Mouse (Mus musculus) lung, embryonic 15.5 days (tissue): ENCODE data around the gene Ms4a4b. TPM values are rescaled to one million over a fixed set of nuclear protein-coding genes. Genes with fewer than 3 reads are reported as not detected.
"Not testable (repeated sequence)": the region's sequence is repeated elsewhere in the genome, so short reads cannot be mapped to it uniquely, and the experiment has no call there.

Experiments used
- ATAC-seq: fragments of 200-750 bp; cut with Nextera tagmentation; 2 replicates; pipeline ENCODE4 v1.8.0; 2017; ENCODE audit warnings: moderate number of reproducible peaks, borderline replicate concordance; ENCODE audit not compliant: low FRiP score, low TSS enrichment; ENCODE audit errors: extremely low read depth
- H3K27ac ChIP-seq: fragments of 300-500 bp; sonication (generic); 2 replicates; pipeline ENCODE4 v1.5.1; 2015; ENCODE audit warnings: moderate library complexity, mild to moderate bottlenecking, inconsistent platforms
- H3K27me3 ChIP-seq: fragments of 300-500 bp; sonication (generic); 2 replicates; pipeline ENCODE4 v1.6.1; 2015; ENCODE audit warnings: inconsistent platforms
- H3K36me3 ChIP-seq: fragments of 300-500 bp; sonication (generic); 2 replicates; pipeline ENCODE4 v1.6.1; 2015; ENCODE audit warnings: inconsistent platforms
- H3K4me1 ChIP-seq: fragments of 300-500 bp; sonication (generic); 2 replicates; pipeline ENCODE4 v1.6.1; 2015; ENCODE audit warnings: inconsistent platforms
- H3K4me2 ChIP-seq: fragments of 300-500 bp; sonication (generic); 2 replicates; pipeline ENCODE4 v1.6.1; 2015; ENCODE audit warnings: inconsistent platforms, mild to moderate bottlenecking, moderate library complexity
- H3K4me3 ChIP-seq: fragments of 300-500 bp; sonication (generic); 2 replicates; pipeline ENCODE4 v1.5.1; 2015; ENCODE audit warnings: mild to moderate bottlenecking, inconsistent platforms
- H3K9ac ChIP-seq: fragments of 300-500 bp; sonication (generic); 2 replicates; pipeline ENCODE4 v1.6.1; 2015; ENCODE audit warnings: inconsistent platforms
- H3K9me3 ChIP-seq: fragments of 300-500 bp; sonication (generic); 2 replicates; pipeline ENCODE4 v1.6.1; 2016; ENCODE audit warnings: inconsistent platforms
- WGBS: fragments of 180-500 bp; shearing (Covaris S2); methylation state at CpG from one replicate; pipeline ENCODE4 v1.1.7; 2015; 5-methylcytosine and 5-hydroxymethylcytosine counted together
- polyA plus RNA-seq: library from polyadenylated mRNA; unstranded; fragments of >200 nt; fragmentation: Nextera tagmentation; extraction: Ambion mirVana; gene quantifications from 2 replicates; pipeline ENCODE4 v1.2.1, GENCODE M21; 2015

Ms4a4b gene
- polyA plus RNA-seq, 1 experiment from 2014 or later: 0.69 TPM

- not testable (repeated sequence) for H3K4me3 ChIP-seq, H3K27ac ChIP-seq, H3K36me3 ChIP-seq, H3K27me3 ChIP-seq, H3K9me3 ChIP-seq, H3K4me1 ChIP-seq, ATAC-seq, H3K9ac ChIP-seq, H3K4me2 ChIP-seq
- WGBS: 78% methylated on average over 4 of the region's 4 CpGs
Measured at GRCm38 (mm10) chr19:11459041-11459440, 15.7 kb downstream of the Ms4a4b start.

GRCm38 (mm10) chr19:11464795-11465194 lies 21.4 kb downstream of the Ms4a4b start:
- H3K9me3 ChIP-seq, H3K27ac ChIP-seq, H3K4me1 ChIP-seq, ATAC-seq, H3K27me3 ChIP-seq, H3K4me3 ChIP-seq, H3K36me3 ChIP-seq, H3K9ac ChIP-seq, H3K4me2 ChIP-seq: not testable (repeated sequence)
- WGBS: 8% methylated on average over 1 of the region's 1 CpGs

- 24% methylated on average over 5 of the region's 5 CpGs for WGBS
- no peaks in the 10 kb centered on the region for H3K27me3 ChIP-seq
- H3K27ac ChIP-seq: no peak overlapping the region
- H3K9me3 ChIP-seq: no peaks in the 10 kb centered on the region
- H3K4me1 ChIP-seq: no peaks in the 10 kb centered on the region
- no peak overlapping the region for H3K4me2 ChIP-seq
- H3K4me3 ChIP-seq: no peak overlapping the region
- H3K36me3 ChIP-seq: no peaks in the 10 kb centered on the region
- H3K9ac ChIP-seq: no peak overlapping the region
- no peak for ATAC-seq
Measured at GRCm38 (mm10) chr19:11466471-11466870, 23.1 kb downstream of the Ms4a4b start.

- not testable (repeated sequence) for H3K4me1 ChIP-seq, H3K27me3 ChIP-seq, H3K36me3 ChIP-seq, H3K9me3 ChIP-seq, H3K4me3 ChIP-seq, H3K27ac ChIP-seq, H3K4me2 ChIP-seq, ATAC-seq, H3K9ac ChIP-seq
- 44% methylated on average over 1 of the region's 1 CpGs for WGBS
Measured at GRCm38 (mm10) chr19:11468361-11468760, 25.0 kb downstream of the Ms4a4b start.

- not testable (repeated sequence) for H3K4me1 ChIP-seq, H3K9me3 ChIP-seq, H3K27me3 ChIP-seq, H3K36me3 ChIP-seq, H3K27ac ChIP-seq, H3K9ac ChIP-seq, H3K4me3 ChIP-seq, H3K4me2 ChIP-seq, ATAC-seq
- 72% methylated on average over 4 of the region's 4 CpGs for WGBS
Measured at GRCm38 (mm10) chr19:11469215-11469614, 25.9 kb downstream of the Ms4a4b start, which contains the start of gene Ms4a6c. Ms4a6c (plus strand) TSS chr19:11469366.

- no peak overlapping the region for H3K4me2 ChIP-seq
- no peaks in the 10 kb centered on the region for H3K36me3 ChIP-seq
- no peak for ATAC-seq
- H3K27me3 ChIP-seq: no peaks in the 10 kb centered on the region
- no peak overlapping the region for H3K9ac ChIP-seq
- no peak overlapping the region for H3K27ac ChIP-seq
- H3K4me1 ChIP-seq: no peaks in the 10 kb centered on the region
- WGBS: 77% methylated on average over 2 of the region's 2 CpGs
- no peak overlapping the region for H3K4me3 ChIP-seq
- no peaks in the 10 kb centered on the region for H3K9me3 ChIP-seq
Measured at GRCm38 (mm10) chr19:11479714-11480113, 36.4 kb downstream of the Ms4a4b start.

- ATAC-seq: no peak
- Histone ChIP-seq H3K4me3 (no peak overlapping the region), H3K36me3 (no peaks in the 10 kb centered on the region), H3K4me2 (no peak overlapping the region), H3K27ac (no peak overlapping the region), H3K9me3 (no peaks in the 10 kb centered on the region), H3K9ac (no peak overlapping the region), H3K27me3 (no peaks in the 10 kb centered on the region), H3K4me1 (no peaks in the 10 kb centered on the region)
- WGBS: 74% methylated on average over 2 of the region's 2 CpGs
Measured at GRCm38 (mm10) chr19:11482684-11483083, 39.3 kb downstream of the Ms4a4b start.

- Histone ChIP-seq H3K36me3 (no peaks in the 10 kb centered on the region), H3K9ac (no peak overlapping the region), H3K27ac (no peak overlapping the region), H3K4me2 (no peak overlapping the region), H3K4me3 (no peak overlapping the region), H3K4me1 (no peaks in the 10 kb centered on the region), H3K9me3 (no peaks in the 10 kb centered on the region), H3K27me3 (no peaks in the 10 kb centered on the region)
- ATAC-seq: no peak
- WGBS: 60% methylated on average over 4 of the region's 4 CpGs
Measured at GRCm38 (mm10) chr19:11483941-11484340, 40.6 kb downstream of the Ms4a4b start.

- 70% methylated on average over 3 of the region's 3 CpGs for WGBS
- no peaks in the 10 kb centered on the region for H3K9me3 ChIP-seq
- H3K9ac ChIP-seq: no peak overlapping the region
- H3K27me3 ChIP-seq: no peaks in the 10 kb centered on the region
- H3K27ac ChIP-seq: no peak overlapping the region
- H3K4me1 ChIP-seq: no peaks in the 10 kb centered on the region
- no peak overlapping the region for H3K4me2 ChIP-seq
- H3K36me3 ChIP-seq: no peaks in the 10 kb centered on the region
- H3K4me3 ChIP-seq: no peak overlapping the region
- ATAC-seq: no peak
Measured at GRCm38 (mm10) chr19:11484388-11484787, 41.0 kb downstream of the Ms4a4b start.

- no peak overlapping the region for H3K27ac ChIP-seq
- H3K4me1 ChIP-seq: no peaks in the 10 kb centered on the region
- ATAC-seq: no peak
- H3K9ac ChIP-seq: no peak overlapping the region
- WGBS: 77% methylated on average over 3 of the region's 3 CpGs
- H3K9me3 ChIP-seq: no peaks in the 10 kb centered on the region
- H3K4me3 ChIP-seq: no peak overlapping the region
- H3K4me2 ChIP-seq: no peak overlapping the region
- no peaks in the 10 kb centered on the region for H3K36me3 ChIP-seq
- no peaks in the 10 kb centered on the region for H3K27me3 ChIP-seq
Measured at GRCm38 (mm10) chr19:11485266-11485665, 41.9 kb downstream of the Ms4a4b start.

GRCm38 (mm10) chr19:11485746-11486145 lies 42.4 kb downstream of the Ms4a4b start, which contains the start of gene Gm8369:
Gm8369 (plus strand) TSS chr19:11485938.
- WGBS: 52% methylated on average over 2 of the region's 2 CpGs
- no peaks in the 10 kb centered on the region for H3K27me3 ChIP-seq

GRCm38 (mm10) chr19:11486599-11486998 lies 43.2 kb downstream of the Ms4a4b start:
- 72% methylated on average over 1 of the region's 1 CpGs for WGBS

More at GRCm38 (mm10) chr19:11485746-11486145, 42.4 kb downstream of the Ms4a4b start, which contains the start of gene Gm8369:
- Histone ChIP-seq H3K4me2 (no peak within 1 kb of the TSS), H3K36me3 (no peaks in the 10 kb centered on the region), H3K9ac (no peak within 1 kb of the TSS), H3K4me3 (no peak within 1 kb of the TSS), H3K27ac (no peak within 1 kb of the TSS), H3K9me3 (no peaks in the 10 kb centered on the region), H3K4me1 (no peaks in the 10 kb centered on the region)
- ATAC-seq: no peak

More at GRCm38 (mm10) chr19:11486599-11486998, 43.2 kb downstream of the Ms4a4b start:
- H3K4me1 ChIP-seq: no peaks in the 10 kb centered on the region
- H3K27ac ChIP-seq: no peak overlapping the region
- no peak overlapping the region for H3K9ac ChIP-seq
- no peaks in the 10 kb centered on the region for H3K27me3 ChIP-seq
- no peaks in the 10 kb centered on the region for H3K9me3 ChIP-seq
- no peak overlapping the region for H3K4me3 ChIP-seq
- H3K36me3 ChIP-seq: no peaks in the 10 kb centered on the region
- ATAC-seq: no peak
- H3K4me2 ChIP-seq: no peak overlapping the region
